11 mouse cellular contexts compared by ENCODE assay signal in the genomic region with DNA sequence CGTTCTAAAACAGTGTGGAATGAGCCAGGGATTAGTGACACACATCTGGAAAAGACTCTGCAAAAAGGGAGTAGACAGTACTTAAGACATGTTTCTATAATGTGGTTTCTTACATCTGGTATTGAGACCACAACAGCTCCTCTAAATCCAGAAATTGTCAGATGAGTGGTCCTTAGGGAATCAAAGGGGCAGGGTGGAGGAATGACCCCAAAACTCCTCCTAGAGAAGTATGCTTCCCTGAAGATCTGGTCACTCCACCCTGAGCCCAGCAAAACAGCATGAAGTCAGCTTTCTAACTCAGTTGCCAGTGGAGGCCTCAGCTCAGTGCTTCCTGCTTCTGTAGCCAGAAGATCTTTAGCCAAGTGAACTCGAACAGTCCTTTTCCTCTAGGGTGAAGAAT.
DNase-seq lines count a peak whose midpoint lies in the region; ATAC-seq and TF ChIP-seq lines count a peak whose summit lies in the region.
"Had no signal": no experiment of that assay in that cellular context is flagged by ENCODE, and none has a peak within 500 bp of the region (broad histone marks: within the 10 kb centered on the region; RNA-seq: fewer than 3 reads in every experiment).

No protein-coding gene starts in this region.

- no peak for ATAC-seq in heart, embryonic 12.5 days (ENCODE audit: insufficient number of reproducible peaks, low FRiP score)
- peak; percentile 60 for ATAC-seq in limb, embryonic 14.5 days (ENCODE audit: low FRiP score, low read depth)
- ATAC-seq in hindbrain, embryonic 11.5 days (ENCODE audit: low FRiP score): no peak

- whole genome bisulfite sequencing in heart, embryonic 12.5 days: 67% methylated on average over 2 of the region's 2 CpGs
- WGBS in limb, embryonic 14.5 days: 34% methylated on average over 2 of the region's 2 CpGs
- 67% methylated on average over 2 of the region's 2 CpGs for WGBS in hindbrain, embryonic 11.5 days

- peaks cover 9% of the 10 kb centered on the region for H3K4me1 ChIP-seq in heart, embryonic 12.5 days (replicated peaks)
- peaks cover 15% of the 10 kb centered on the region for H3K4me1 ChIP-seq in limb, embryonic 14.5 days (ENCODE audit: control insufficient read depth, insufficient read depth, low read length)
- no peaks in the 10 kb centered on the region for H3K4me1 ChIP-seq in hindbrain, embryonic 11.5 days (replicated peaks; ENCODE audit: control insufficient read depth, insufficient read depth, low read length)
- H3K4me1 ChIP-seq: neural tube, embryonic 12.5 days had no signal

- no peak for TF ChIP-seq POLR2A in limb, embryonic 14.5 days (IDR thresholded peaks at IDR 0.05; ENCODE audit: borderline replicate concordance, extremely low read depth, insufficient read depth, insufficient read length)

- H3K9me3 ChIP-seq in heart, embryonic 12.5 days (replicated peaks): no peaks in the 10 kb centered on the region
- no peaks in the 10 kb centered on the region for H3K9me3 ChIP-seq in limb, embryonic 14.5 days (ENCODE audit: control insufficient read depth, low read length)
- no peaks in the 10 kb centered on the region for H3K9me3 ChIP-seq in hindbrain, embryonic 11.5 days (ENCODE audit: control insufficient read depth, low read length)
- H3K9me3 ChIP-seq: neural tube, embryonic 12.5 days had no signal

- no peak overlapping the region for H3K4me2 ChIP-seq in heart, embryonic 12.5 days
- no peak overlapping the region for H3K4me2 ChIP-seq in limb, embryonic 14.5 days (replicated peaks; ENCODE audit: low read depth, low read length, severe bottlenecking)
- no peak overlapping the region for H3K4me2 ChIP-seq in hindbrain, embryonic 11.5 days (replicated peaks; ENCODE audit: low read depth, low read length)
- H3K4me2 ChIP-seq: neural tube, embryonic 12.5 days had no signal

- no peak overlapping the region for H3K9ac ChIP-seq in heart, embryonic 12.5 days
- H3K9ac ChIP-seq in limb, embryonic 14.5 days (ENCODE audit: low read depth, low read length, severe bottlenecking): no peak overlapping the region
- no peak overlapping the region for H3K9ac ChIP-seq in hindbrain, embryonic 11.5 days (ENCODE audit: low read depth, low read length)
- H3K9ac ChIP-seq: neural tube, embryonic 12.5 days had no signal

- no peaks in the 10 kb centered on the region for H3K27me3 ChIP-seq in heart, embryonic 12.5 days (replicated peaks)
- no peaks in the 10 kb centered on the region for H3K27me3 ChIP-seq in limb, embryonic 14.5 days (ENCODE audit: control insufficient read depth, insufficient read depth, low read length)
- no peaks in the 10 kb centered on the region for H3K27me3 ChIP-seq in hindbrain, embryonic 11.5 days (ENCODE audit: control insufficient read depth, insufficient read depth, low read length)
- H3K27me3 ChIP-seq: neural tube, embryonic 12.5 days had no signal

- peak overlapping the region; percentile 13 for H3K27ac ChIP-seq in heart, embryonic 12.5 days (ENCODE audit: poor library complexity, severe bottlenecking)
- H3K27ac ChIP-seq in limb, embryonic 14.5 days (replicated peaks; ENCODE audit: low read depth, low read length): peak overlapping the region; percentile 70
- no peak overlapping the region for H3K27ac ChIP-seq in hindbrain, embryonic 11.5 days (ENCODE audit: low read depth, low read length)
- H3K27ac ChIP-seq: neural tube, embryonic 12.5 days had no signal

- DNase-seq in urinary bladder, postnatal 14 days (ENCODE audit: low spot score): peak; percentile 27
- DNase-seq in urinary bladder, postnatal 25 days (ENCODE audit: low spot score): no peak
- DNase-seq in limb, embryonic 14.5 days (ENCODE audit: low spot score): peak; percentile 49
- no peak for DNase-seq in thymus, adult 18-20 months
- no peak for DNase-seq in hindbrain, embryonic 11.5 days (ENCODE audit: low spot score)
- no peak for DNase-seq in adrenal gland, postnatal 4 days (ENCODE audit: low spot score in 2 of 2)
- DNase-seq: adrenal gland, postnatal 14 days; cerebellum, postnatal 14 days; layer of hippocampus, adult 9-11 months had no signal

- no peak overlapping the region for H3K4me3 ChIP-seq in heart, embryonic 12.5 days
- H3K4me3 ChIP-seq in limb, embryonic 14.5 days (replicated peaks; ENCODE audit: low read length): no peak overlapping the region
- H3K4me3 ChIP-seq in hindbrain, embryonic 11.5 days (ENCODE audit: low read depth, low read length): no peak overlapping the region
- H3K4me3 ChIP-seq: neural tube, embryonic 12.5 days had no signal

- H3K36me3 ChIP-seq in heart, embryonic 12.5 days: no peaks in the 10 kb centered on the region
- H3K36me3 ChIP-seq in limb, embryonic 14.5 days (ENCODE audit: control insufficient read depth, insufficient read depth, low read length): no peaks in the 10 kb centered on the region; the same call in 1 of the 2 replicates
- no peaks in the 10 kb centered on the region for H3K36me3 ChIP-seq in hindbrain, embryonic 11.5 days (ENCODE audit: control insufficient read depth, insufficient read depth, low read length)
- H3K36me3 ChIP-seq: neural tube, embryonic 12.5 days had no signal

Comparison
In these comparisons a context has a peak if more than half of its experiments do, and no peak if none do; other contexts are left out.
1. DNase-seq: peak in urinary bladder, postnatal 14 days (single experiment) and limb, embryonic 14.5 days (single experiment); none in urinary bladder, postnatal 25 days (single experiment), thymus, adult 18-20 months (0 of 2), hindbrain, embryonic 11.5 days (single experiment) and adrenal gland, postnatal 4 days (0 of 2).